Mouse (Mus musculus) left cerebral cortex, adult 11 months (tissue): ENCODE measurements around the gene Myrfl.

Source experiments
- DNase-seq: peaks from one replicate; pipeline ENCODE4 v3.0.0; 2022; ENCODE audit warnings: low spot score

Gene Myrfl

DNA sequence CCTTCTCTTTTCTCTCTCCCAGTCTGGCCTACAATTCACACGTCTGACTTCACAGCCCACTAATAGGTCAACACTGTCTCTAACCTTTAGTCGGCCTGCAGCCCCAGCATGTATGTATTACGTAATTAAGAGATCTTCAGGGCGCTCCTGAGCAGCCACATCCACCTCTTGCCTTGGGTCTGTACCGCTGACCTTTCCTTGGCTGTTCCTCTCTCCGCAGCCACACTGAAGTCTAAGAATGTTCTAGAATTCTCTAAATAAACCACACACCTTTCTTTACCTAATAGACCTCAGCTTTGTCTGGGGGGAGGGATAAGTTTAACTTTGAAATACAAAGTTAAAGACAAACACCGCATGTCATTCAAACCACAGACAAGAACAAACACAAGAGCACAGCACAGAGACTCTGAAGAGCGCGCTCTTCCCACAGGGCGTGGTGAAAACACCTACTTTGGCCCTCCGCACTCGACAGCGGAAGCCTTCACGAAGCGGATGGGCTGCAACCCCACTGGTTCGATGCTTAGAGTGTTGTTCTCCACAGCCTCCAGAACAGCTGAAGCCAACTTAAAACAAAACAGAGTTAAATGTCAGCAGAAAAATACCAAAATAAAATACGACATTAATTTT is 17.0 kb upstream of the Myrfl start:
- DNase-seq: no peak

DNA sequence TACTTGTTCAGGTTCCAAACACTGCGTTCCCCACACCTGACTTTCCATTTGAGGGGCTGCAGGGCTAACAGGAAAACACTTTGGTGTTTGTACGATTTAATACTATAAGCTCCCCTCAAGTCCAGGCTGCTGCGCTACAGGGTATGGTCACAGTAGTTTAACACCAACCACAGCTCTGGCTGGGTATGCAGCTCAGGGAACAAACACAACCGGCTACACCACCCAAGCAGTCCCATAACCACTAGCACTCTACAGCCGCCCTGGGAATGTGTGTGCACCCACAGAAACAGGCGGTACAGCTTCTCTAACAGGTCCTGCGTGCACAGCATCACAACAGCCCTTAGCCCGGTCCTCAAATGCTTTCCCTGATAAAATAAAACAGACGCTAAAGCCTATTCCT is 16.1 kb upstream of the Myrfl start:
- DNase-seq: no peak

GRCm38 (mm10) chr10:116908901-116909642 is 12.4 kb upstream of the Myrfl start:
- DNase-seq: no peak

GRCm38 (mm10) chr10:116906794-116907193 is 10.1 kb upstream of the Myrfl start:
- no peak for DNase-seq

DNA sequence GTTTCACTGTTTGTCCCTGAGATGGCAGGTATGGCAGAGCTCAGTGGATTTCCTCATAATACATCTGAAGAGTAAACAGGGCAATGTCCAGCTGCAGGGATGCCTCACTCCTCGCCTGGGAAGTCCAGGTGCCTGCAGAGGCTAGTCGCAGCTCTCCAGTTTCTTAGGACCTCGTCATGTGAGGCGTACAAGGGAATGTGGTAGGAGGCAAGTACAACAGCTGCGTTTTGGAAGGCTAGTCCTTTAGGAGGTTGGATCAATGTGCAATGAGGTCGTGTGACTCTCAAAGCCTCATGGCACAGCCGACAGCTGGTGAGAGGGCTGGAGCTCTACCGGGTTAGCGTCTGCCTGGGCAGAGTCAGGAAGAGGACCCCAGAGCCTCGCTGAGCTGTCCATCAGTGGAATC is 7.8 kb upstream of the Myrfl start:
- no peak for DNase-seq

DNA sequence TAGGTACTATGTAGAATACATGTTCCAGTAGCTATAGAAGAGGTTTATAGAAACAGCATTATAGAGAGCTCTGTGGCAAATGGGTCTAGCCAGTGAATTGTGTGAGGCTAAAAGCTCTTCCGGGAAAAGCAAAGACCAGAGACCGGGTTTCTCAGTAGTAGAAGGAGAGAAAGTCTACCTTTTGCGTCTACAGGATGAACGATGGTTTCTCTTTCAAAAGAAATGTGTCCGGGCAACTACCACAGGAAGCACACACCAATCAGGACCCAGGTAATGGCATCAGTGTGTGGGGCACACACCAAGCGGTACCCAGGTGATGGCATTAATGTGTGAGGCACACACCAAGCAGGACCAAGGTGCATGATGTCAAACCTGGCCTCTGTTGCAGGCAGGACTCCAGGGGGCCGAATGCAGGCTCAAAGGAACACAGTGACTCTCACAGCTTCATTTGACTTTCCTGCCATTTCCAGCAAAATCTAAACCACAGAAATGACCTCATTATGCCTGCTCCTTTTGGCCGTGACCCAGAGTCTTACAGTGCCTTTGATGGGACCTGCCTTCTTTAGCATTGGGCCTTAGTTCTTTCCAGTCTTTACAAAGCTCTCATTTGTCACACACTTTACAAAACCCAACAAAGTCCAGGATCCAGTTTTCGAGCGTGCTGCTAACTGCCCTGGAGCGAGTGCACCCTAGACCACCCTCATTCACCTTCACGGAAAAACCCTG is 1.4 kb downstream of the Myrfl start:
- no peak for DNase-seq

GRCm38 (mm10) chr10:116894540-116894939 is 2.2 kb downstream of the Myrfl start:
- DNase-seq: no peak

- peak; percentile 15 for DNase-seq
These were observed 3.0 kb downstream of the Myrfl start for GRCm38 (mm10) chr10:116893753-116894152.

DNA sequence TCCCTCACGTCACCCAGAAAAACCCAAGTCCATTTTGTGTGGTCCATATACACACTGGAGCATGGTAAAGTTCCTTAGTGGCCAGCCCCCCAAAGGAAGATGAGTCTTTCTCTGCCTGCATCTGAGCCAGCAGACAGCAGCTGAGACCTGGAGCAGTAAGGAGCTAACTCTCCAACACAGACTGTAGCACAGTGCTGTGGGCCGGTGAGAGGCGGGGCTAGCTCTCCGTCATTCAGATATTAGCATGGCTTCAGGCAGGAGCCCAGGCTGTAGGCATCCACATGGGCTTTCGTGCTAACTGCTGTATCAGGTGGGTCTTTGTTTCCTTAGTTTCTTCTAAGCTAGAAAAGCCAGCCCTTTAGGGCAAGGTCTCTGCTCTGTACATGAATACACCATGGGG is 6.1 kb downstream of the Myrfl start:
- no peak for DNase-seq

- no peak for DNase-seq
These were observed 12.2 kb downstream of the Myrfl start for GRCm38 (mm10) chr10:116884552-116884951.

DNA sequence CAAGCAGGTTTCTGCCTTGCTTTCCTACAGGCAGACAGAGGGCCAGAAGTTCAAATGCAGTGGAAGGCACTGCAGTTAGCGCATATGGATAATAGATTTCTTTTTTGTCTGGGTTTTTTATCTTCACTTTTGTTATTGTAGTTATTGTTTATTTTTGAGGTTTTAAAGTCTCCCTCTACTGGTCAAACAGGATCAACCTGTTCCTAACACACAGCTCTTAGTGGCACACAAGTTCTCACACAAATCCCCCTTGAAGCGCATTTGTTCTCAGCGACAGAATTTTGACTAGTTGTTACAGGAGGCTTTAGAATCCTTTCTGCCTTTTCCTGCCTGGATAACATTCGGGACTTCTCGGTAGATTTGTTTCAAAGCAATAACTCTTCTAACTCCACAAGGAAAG is 13.2 kb downstream of the Myrfl start:
- DNase-seq: no peak

DNA sequence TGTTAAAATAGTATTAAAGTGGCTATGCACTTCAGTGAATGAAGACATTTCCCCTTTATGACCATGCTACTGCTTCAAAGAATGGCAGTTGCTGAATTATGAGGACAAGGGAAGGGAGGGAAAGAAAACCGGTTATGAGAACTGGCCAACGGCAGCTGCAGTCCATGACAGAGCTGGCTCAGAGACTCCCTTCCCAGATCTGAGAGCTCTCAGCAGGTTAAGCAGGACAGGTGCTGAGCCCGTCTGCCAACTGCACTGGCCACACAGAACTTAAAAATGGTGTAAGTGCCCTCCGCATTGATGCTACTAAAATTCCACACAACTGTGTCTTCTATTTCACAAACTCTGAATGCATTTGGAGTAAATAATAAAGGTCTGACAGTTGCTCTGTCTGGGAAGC is 19.3 kb downstream of the Myrfl start:
- DNase-seq: no peak

GRCm38 (mm10) chr10:116874490-116874889 is 22.2 kb downstream of the Myrfl start:
- no peak for DNase-seq

GRCm38 (mm10) chr10:116872016-116872410 is 24.7 kb downstream of the Myrfl start:
- DNase-seq: no peak

GRCm38 (mm10) chr10:116871329-116872015 is 25.2 kb downstream of the Myrfl start:
- peak; percentile 10 for DNase-seq

GRCm38 (mm10) chr10:116870819-116871218 is 25.9 kb downstream of the Myrfl start:
- no peak for DNase-seq

- DNase-seq: no peak
These were observed 43.4 kb downstream of the Myrfl start for GRCm38 (mm10) chr10:116853159-116853845.

GRCm38 (mm10) chr10:116848749-116849473 is 47.8 kb downstream of the Myrfl start:
- peak; percentile 67 for DNase-seq

DNA sequence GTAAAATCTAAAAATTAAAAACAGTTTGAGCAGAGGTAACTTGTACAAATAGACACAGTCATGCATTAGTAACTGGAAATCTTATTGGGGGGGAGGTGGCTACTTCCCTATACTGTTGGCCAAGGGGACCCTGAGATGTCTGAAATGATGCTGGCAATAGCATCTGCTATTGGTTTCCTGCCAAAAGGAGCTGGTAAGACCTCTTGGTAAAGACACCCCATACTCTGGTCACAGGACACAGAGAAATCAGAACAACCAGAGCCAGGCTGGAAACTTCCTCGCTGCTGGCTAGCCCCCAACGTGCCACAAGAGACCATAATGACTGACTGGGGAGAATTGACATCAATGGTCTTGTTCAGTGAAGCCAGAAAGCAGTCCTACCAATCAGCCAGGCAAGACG is 55.2 kb downstream of the Myrfl start:
- no peak for DNase-seq

DNA sequence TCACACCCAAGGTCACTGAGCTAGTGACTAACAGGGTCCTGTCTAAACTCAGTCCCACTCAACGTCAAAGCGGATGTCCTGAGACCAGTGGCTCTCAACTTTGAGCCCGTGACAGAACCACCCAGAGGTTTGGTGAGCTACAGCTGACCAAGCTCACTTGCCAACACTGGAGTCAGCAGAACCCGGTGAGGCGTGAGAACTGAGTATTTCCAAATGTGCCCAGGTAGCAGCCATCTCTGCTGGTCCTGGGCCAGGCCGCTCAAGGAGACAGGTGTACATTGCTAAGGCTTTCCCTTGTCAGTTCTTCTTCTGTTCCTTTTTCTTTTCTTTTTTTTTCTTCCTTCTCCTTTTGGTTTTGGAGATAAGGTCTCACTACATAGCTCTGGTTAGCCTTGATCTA is 66.0 kb downstream of the Myrfl start:
- no peak for DNase-seq

DNA sequence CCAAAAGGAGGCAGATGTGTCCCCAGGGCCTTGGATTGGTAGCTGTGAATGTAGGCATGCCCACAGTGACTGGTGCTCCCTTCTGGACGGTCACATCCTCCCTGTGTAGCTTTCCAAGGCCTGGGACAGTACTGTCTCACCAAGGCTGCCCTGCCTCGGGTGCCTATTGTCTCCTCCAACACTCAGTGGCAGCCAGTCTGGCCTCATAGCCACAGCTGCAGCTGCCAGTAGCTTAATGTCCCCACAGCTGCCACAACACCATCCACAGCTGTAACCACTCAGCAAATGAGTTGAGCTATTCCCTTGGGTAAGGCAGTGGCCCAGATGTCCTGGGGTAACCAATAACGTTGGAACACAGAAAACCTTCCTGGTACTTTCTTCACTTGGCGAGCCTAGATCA is 68.6 kb downstream of the Myrfl start:
- no peak for DNase-seq
